Comparison of ENCODE assay signal across 8 mouse cellular contexts in the genomic region with DNA sequence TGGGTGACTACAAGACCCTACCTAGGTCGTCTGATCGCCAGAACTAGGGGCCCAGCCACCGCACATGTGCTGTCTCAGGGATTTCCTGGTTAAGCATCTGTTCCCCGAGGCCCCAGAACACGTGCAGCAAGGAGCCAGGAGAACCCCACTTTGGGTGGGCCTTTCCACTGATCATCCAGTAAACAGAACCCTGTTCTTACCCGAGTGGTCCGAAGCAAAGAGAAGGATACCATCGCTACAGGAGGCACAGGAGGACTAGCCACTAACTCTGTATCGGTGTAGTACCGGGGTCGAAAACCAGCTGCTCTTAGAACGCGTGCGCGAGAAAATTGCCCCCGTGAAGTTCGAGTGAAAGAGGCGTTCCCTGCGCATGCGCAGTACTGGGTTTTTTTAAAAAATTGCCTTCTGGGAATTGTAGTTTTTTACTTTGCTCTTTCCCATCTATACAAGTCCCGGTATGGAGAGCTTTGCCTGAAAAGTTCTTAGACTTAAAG. TPM values are rescaled to one million over a fixed set of nuclear protein-coding genes. Genes with fewer than 3 reads are reported as not detected.
DNase-seq lines count a peak whose midpoint lies in the region; ATAC-seq and TF ChIP-seq lines count a peak whose summit lies in the region.

A gene (minus strand): TSS at position 357 of the 494 bp plus-strand sequence.

- DNase-seq in 3T3-L1 (ENCODE audit: low read depth, low spot score) = peak; percentile 97
- DNase-seq in adrenal gland, postnatal 25 days = peak; percentile 81
- peak; percentile 98 for DNase-seq in embryonic facial prominence, embryonic 11.5 days (ENCODE audit: low spot score)
- DNase-seq in left cerebral cortex, postnatal 4 days = peak; percentile 91
- DNase-seq in midbrain, embryonic 11.5 days (ENCODE audit: low spot score, missing footprints) = peak; percentile 100
- DNase-seq in skeletal muscle tissue, adult 2 months (ENCODE audit: low read depth, low spot score) = peak; percentile 88

- under 1% methylated on average over 21 of the region's 21 CpGs for WGBS in embryonic facial prominence, embryonic 11.5 days
- WGBS in intestine, postnatal 0 days = under 1% methylated on average over 21 of the region's 21 CpGs
- under 1% methylated on average over 21 of the region's 21 CpGs for WGBS in midbrain, embryonic 11.5 days

- peak within 1 kb of the TSS; percentile 61 for H3K9ac ChIP-seq in embryonic facial prominence, embryonic 11.5 days (replicated peaks; ENCODE audit: low read length)
- H3K9ac ChIP-seq in intestine, postnatal 0 days (ENCODE audit: low read depth, low read length) = peak within 1 kb of the TSS; percentile 26; the same call in 1 of the 2 replicates
- peak within 1 kb of the TSS; percentile 52 for H3K9ac ChIP-seq in midbrain, embryonic 11.5 days (ENCODE audit: low read length)

- intact Hi-C loops in left cerebral cortex, postnatal 4 days (cut with DNase I) = no loop called here

- peak within 1 kb of the TSS; percentile 80 for H3K4me2 ChIP-seq in embryonic facial prominence, embryonic 11.5 days (ENCODE audit: low read depth, low read length)
- peak within 1 kb of the TSS; percentile 85 for H3K4me2 ChIP-seq in intestine, postnatal 0 days (replicated peaks; ENCODE audit: low read depth)
- H3K4me2 ChIP-seq in midbrain, embryonic 11.5 days = peak within 1 kb of the TSS; percentile 56

- peaks cover 29% of the 10 kb centered on the region for H3K27me3 ChIP-seq in embryonic facial prominence, embryonic 11.5 days (ENCODE audit: control insufficient read depth, insufficient read depth, low read length)
- H3K27me3 ChIP-seq in intestine, postnatal 0 days (replicated peaks; ENCODE audit: control insufficient read depth, insufficient read depth, low read length) = peaks cover 36% of the 10 kb centered on the region
- H3K27me3 ChIP-seq in midbrain, embryonic 11.5 days (ENCODE audit: control insufficient read depth, insufficient read depth, low read length) = peaks cover 39% of the 10 kb centered on the region

- H3K36me3 ChIP-seq in embryonic facial prominence, embryonic 11.5 days (replicated peaks; ENCODE audit: control insufficient read depth, insufficient read depth, low read depth, low read length) = no peaks in the 10 kb centered on the region; the same call in 1 of the 2 replicates
- peaks cover 18% of the 10 kb centered on the region for H3K36me3 ChIP-seq in intestine, postnatal 0 days (ENCODE audit: control insufficient read depth, insufficient read depth)
- H3K36me3 ChIP-seq in midbrain, embryonic 11.5 days (ENCODE audit: control insufficient read depth, insufficient read depth, low read length) = peaks cover 10% of the 10 kb centered on the region

- H3K27ac ChIP-seq in embryonic facial prominence, embryonic 11.5 days (replicated peaks; ENCODE audit: low read depth, low read length) = no peak within 1 kb of the TSS
- H3K27ac ChIP-seq in intestine, postnatal 0 days (ENCODE audit: low read depth, low read length) = no peak within 1 kb of the TSS
- no peak within 1 kb of the TSS for H3K27ac ChIP-seq in midbrain, embryonic 11.5 days (ENCODE audit: low read depth, low read length)

- H3K4me3 ChIP-seq in embryonic facial prominence, embryonic 11.5 days (ENCODE audit: low read depth, low read length) = peak within 1 kb of the TSS; percentile 43
- peak within 1 kb of the TSS; percentile 56 for H3K4me3 ChIP-seq in intestine, postnatal 0 days (ENCODE audit: low read depth, low read length)
- H3K4me3 ChIP-seq in midbrain, embryonic 11.5 days (ENCODE audit: low read depth, low read length) = peak within 1 kb of the TSS; percentile 37

- peaks cover 12% of the 10 kb centered on the region for H3K4me1 ChIP-seq in embryonic facial prominence, embryonic 11.5 days (ENCODE audit: control insufficient read depth, insufficient read depth, low read length)
- H3K4me1 ChIP-seq in intestine, postnatal 0 days (replicated peaks; ENCODE audit: control insufficient read depth, insufficient read depth, low read length) = peaks cover 8% of the 10 kb centered on the region; the same call in 1 of the 2 replicates
- H3K4me1 ChIP-seq in midbrain, embryonic 11.5 days (ENCODE audit: control insufficient read depth, insufficient read depth, low read length) = peaks cover 26% of the 10 kb centered on the region

- ATAC-seq in embryonic facial prominence, embryonic 11.5 days (replicated peaks; ENCODE audit: insufficient number of reproducible peaks, low FRiP score, low TSS enrichment, low read depth) = 0 out of 2 replicates have a peak, but pooled peaks have one; percentile 31
- peak; percentile 48 for ATAC-seq in granulocyte monocyte progenitor cell, adult 5-6 weeks (replicated peaks; ENCODE audit: poor library complexity, severe bottlenecking)
- peak; percentile 23; the same call in 1 of the 2 replicates for ATAC-seq in intestine, postnatal 0 days
- peak; percentile 58 for ATAC-seq in midbrain, embryonic 11.5 days (ENCODE audit: low FRiP score)

- H3K9me3 ChIP-seq in embryonic facial prominence, embryonic 11.5 days (replicated peaks; ENCODE audit: control insufficient read depth, low read length) = no peaks in the 10 kb centered on the region
- H3K9me3 ChIP-seq in intestine, postnatal 0 days (ENCODE audit: control insufficient read depth) = no peaks in the 10 kb centered on the region
- H3K9me3 ChIP-seq in midbrain, embryonic 11.5 days (ENCODE audit: control insufficient read depth, low read length) = no peaks in the 10 kb centered on the region

- TF ChIP-seq CTCF in intestine, postnatal 0 days (IDR thresholded peaks at IDR 0.05; ENCODE audit: low read depth) = no peak

RNA-seq across cellular contexts. Expression of the gene that starts here (rescaled TPM):
- 56.3 and 61.1 TPM in 2 replicates for total RNA-seq in adrenal gland, postnatal 25 days (2021)
- polyA plus RNA-seq in embryonic facial prominence, embryonic 11.5 days (2014; fragmentation: Nextera tagmentation; extraction: Ambion mirVana) = 68.7 and 73.5 TPM in 2 replicates
- total RNA-seq in granulocyte monocyte progenitor cell, adult 5-6 weeks (2014; fragmentation: Nextera tagmentation) = 126 and 187 TPM in 2 replicates
- total RNA-seq in granulocyte monocyte progenitor cell, adult 5-6 weeks (2017) = 102 and 103 TPM in 2 replicates
- 26.2 and 26.7 TPM in 2 replicates for polyA plus RNA-seq in intestine, postnatal 0 days (2015; fragmentation: Nextera tagmentation; extraction: Ambion mirVana)
- total RNA-seq in left cerebral cortex, postnatal 4 days (2021) = 10 to 100 TPM; 39.7 to 39.9 TPM
- polyA plus RNA-seq in midbrain, embryonic 11.5 days (2014; fragmentation: Nextera tagmentation; extraction: Ambion mirVana) = 68.8 and 74.8 TPM in 2 replicates
